Mouse (Mus musculus): ENCODE results near the gene Rps6ka3. TPM values are rescaled to one million over a fixed set of nuclear protein-coding genes. Genes with fewer than 3 reads are reported as not detected.

Gene Rps6ka3
- polyA plus RNA-seq, 1 experiment from 2014 or later: 7.6 TPM

DNA sequence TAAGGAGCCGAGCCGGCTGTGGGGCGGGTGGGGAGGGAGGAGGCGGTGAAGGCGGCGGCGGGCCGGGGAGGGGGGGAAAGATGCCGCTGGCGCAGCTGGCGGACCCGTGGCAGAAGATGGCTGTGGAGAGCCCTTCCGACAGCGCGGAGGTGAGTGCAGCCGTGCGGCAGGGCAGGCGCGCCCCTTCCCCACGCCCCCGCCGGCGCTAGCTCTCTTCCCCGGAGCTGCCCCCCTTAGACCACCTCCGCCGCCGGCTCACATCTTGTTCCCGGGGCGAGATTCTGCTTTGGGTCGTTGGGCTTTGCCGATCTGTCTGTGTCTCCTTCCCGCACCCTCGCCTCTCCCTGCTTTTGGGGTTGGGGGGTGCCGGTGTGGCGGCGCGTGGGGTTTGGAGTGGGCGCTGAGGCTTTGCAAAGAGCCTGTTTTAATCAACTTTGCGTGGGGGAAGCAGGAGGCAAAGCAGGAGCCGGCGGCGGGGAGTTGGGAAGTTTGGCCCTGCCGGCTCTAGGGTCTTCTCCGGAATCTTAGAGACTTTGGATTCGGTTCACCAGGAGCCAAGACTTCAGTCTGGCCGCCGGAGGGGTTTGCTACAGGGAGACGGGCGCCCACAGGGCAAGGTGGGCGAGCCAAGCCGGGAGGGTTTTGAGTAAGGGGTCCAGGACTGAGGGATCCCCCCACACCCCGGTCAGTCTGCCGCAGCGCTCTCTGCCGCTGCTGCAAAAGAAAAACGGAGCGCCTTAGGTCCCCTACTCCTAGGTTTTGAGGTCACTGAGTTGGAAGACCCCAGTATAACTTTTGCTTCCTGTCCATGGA, 46.1 kb downstream of the Rps6ka3 start:
- peak overlapping the region; percentile 59 for H3K4me2 ChIP-seq (ENCODE audit: low read length)
- DNase-seq (ENCODE audit: low spot score): peak; percentile 20
- peak overlapping the region; percentile 88 for H3K27ac ChIP-seq
- WGBS: 25% methylated on average over 29 of the region's 57 CpGs
- H3K27me3 ChIP-seq (ENCODE audit: insufficient read depth, low read length): no peaks in the 10 kb centered on the region
- peak overlapping the region; percentile 76 for H3K9ac ChIP-seq (ENCODE audit: low read depth, low read length)
- no peaks in the 10 kb centered on the region for H3K36me3 ChIP-seq (ENCODE audit: insufficient read depth, low read length)
- H3K9me3 ChIP-seq (replicated peaks; ENCODE audit: low read length): no peaks in the 10 kb centered on the region
- H3K4me1 ChIP-seq (replicated peaks; ENCODE audit: insufficient read depth, low read length): no peaks in the 10 kb centered on the region
- peak; percentile 8; the same call in 1 of the 2 replicates for ATAC-seq (replicated peaks; ENCODE audit: low FRiP score, low read depth)
- no peak for TF ChIP-seq CTCF (IDR thresholded peaks at IDR 0.05; ENCODE audit: low read depth)
- peak overlapping the region; percentile 64 for H3K4me3 ChIP-seq (replicated peaks; ENCODE audit: low read depth, low read length)

- H3K4me2 ChIP-seq (ENCODE audit: low read length): peak overlapping the region; percentile 59
- H3K4me1 ChIP-seq (replicated peaks; ENCODE audit: insufficient read depth, low read length): no peaks in the 10 kb centered on the region
- peak overlapping the region; percentile 76 for H3K9ac ChIP-seq (ENCODE audit: low read depth, low read length)
- H3K27ac ChIP-seq: peak overlapping the region; percentile 88
- TF ChIP-seq CTCF (IDR thresholded peaks at IDR 0.05; ENCODE audit: low read depth): no peak
- peak overlapping the region; percentile 64 for H3K4me3 ChIP-seq (replicated peaks; ENCODE audit: low read depth, low read length)
- 22% methylated on average over 20 of the region's 20 CpGs for WGBS
- ATAC-seq (replicated peaks; ENCODE audit: low FRiP score, low read depth): no peak
- H3K36me3 ChIP-seq (ENCODE audit: insufficient read depth, low read length): no peaks in the 10 kb centered on the region
- DNase-seq (ENCODE audit: low spot score): peak; percentile 61
- no peaks in the 10 kb centered on the region for H3K27me3 ChIP-seq (ENCODE audit: insufficient read depth, low read length)
- no peaks in the 10 kb centered on the region for H3K9me3 ChIP-seq (replicated peaks; ENCODE audit: low read length)
These were observed 46.9 kb downstream of the Rps6ka3 start for GRCm38 (mm10) chrX:159256921-159257421.

DNA sequence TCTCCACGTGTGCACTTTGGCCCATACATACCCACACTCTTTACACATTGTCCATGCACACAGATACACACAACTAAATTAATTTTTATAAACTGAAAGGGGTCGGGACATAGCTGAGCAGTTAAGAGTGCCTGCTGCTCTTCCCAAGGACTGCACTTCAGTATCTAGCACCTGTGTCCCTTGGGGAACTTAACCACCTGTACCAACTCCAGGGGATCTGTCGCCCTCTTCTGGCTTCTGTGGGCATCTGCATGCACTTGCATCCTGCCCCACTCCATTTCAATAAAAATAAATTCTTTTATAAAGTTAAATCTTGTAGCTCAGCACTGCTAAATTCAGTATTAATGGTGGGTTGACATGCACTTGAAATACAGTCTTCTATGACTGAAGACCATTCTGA, 54.6 kb downstream of the Rps6ka3 start:
- H3K27me3 ChIP-seq (ENCODE audit: insufficient read depth, low read length): no peaks in the 10 kb centered on the region
- H3K9ac ChIP-seq (ENCODE audit: low read depth, low read length): no peak overlapping the region
- no peak for ATAC-seq (replicated peaks; ENCODE audit: low FRiP score, low read depth)
- H3K36me3 ChIP-seq (ENCODE audit: insufficient read depth, low read length): no peaks in the 10 kb centered on the region
- no peaks in the 10 kb centered on the region for H3K4me1 ChIP-seq (replicated peaks; ENCODE audit: insufficient read depth, low read length)
- TF ChIP-seq CTCF (IDR thresholded peaks at IDR 0.05; ENCODE audit: low read depth): peak; percentile 57
- no peak overlapping the region for H3K27ac ChIP-seq
- peak; percentile 7 for DNase-seq (ENCODE audit: low spot score)
- WGBS: 50% methylated on average over 3 of the region's 3 CpGs
- H3K9me3 ChIP-seq (replicated peaks; ENCODE audit: low read length): no peaks in the 10 kb centered on the region
- H3K4me3 ChIP-seq (replicated peaks; ENCODE audit: low read depth, low read length): no peak overlapping the region
- no peak overlapping the region for H3K4me2 ChIP-seq (ENCODE audit: low read length)

GRCm38 (mm10) chrX:159269072-159269471, 59.0 kb downstream of the Rps6ka3 start:
- TF ChIP-seq CTCF (IDR thresholded peaks at IDR 0.05; ENCODE audit: low read depth): peak; percentile 72
- H3K4me2 ChIP-seq (ENCODE audit: low read length): no peak overlapping the region
- H3K4me1 ChIP-seq (replicated peaks; ENCODE audit: insufficient read depth, low read length): no peaks in the 10 kb centered on the region
- no peaks in the 10 kb centered on the region for H3K9me3 ChIP-seq (replicated peaks; ENCODE audit: low read length)
- no peak overlapping the region for H3K9ac ChIP-seq (ENCODE audit: low read depth, low read length)
- DNase-seq (ENCODE audit: low spot score) (peak; percentile 52), ATAC-seq (replicated peaks; ENCODE audit: low FRiP score, low read depth) (no peak)
- H3K36me3 ChIP-seq (ENCODE audit: insufficient read depth, low read length): no peaks in the 10 kb centered on the region
- H3K27ac ChIP-seq: no peak overlapping the region
- no peaks in the 10 kb centered on the region for H3K27me3 ChIP-seq (ENCODE audit: insufficient read depth, low read length)
- H3K4me3 ChIP-seq (replicated peaks; ENCODE audit: low read depth, low read length): no peak overlapping the region

DNA sequence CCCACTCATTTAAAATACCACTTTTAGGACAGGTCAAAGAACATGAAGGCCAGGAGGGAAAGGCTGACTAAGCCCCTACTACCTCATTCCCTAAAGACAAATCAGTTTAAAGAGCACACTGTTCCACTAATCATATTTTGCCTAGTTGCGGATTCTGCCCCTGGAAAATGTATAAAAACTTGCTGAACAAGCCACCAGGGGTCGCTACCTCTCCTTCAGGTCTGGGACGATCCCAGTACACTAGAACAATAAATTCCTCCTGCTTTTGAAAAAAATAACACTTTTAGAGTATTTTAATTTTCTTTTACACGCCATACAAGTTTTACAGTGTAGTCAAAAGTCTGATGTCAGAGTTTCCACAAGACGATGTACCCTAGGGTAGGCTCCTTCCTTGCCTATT, 76.7 kb downstream of the Rps6ka3 start:
- peak; percentile 45; the same call in 1 of the 2 replicates for TF ChIP-seq CTCF (IDR thresholded peaks at IDR 0.05; ENCODE audit: low read depth)
- no peak overlapping the region for H3K9ac ChIP-seq (ENCODE audit: low read depth, low read length)
- no peak for ATAC-seq (replicated peaks; ENCODE audit: low FRiP score, low read depth)

GRCm38 (mm10) chrX:159295879-159296278, 85.8 kb downstream of the Rps6ka3 start:
- WGBS: 91% methylated on average over 1 of the region's 1 CpGs
- DNase-seq (ENCODE audit: low spot score) (no peak), ATAC-seq (replicated peaks; ENCODE audit: low FRiP score, low read depth) (no peak)
- Histone ChIP-seq H3K9me3 (replicated peaks; ENCODE audit: low read length) (no peaks in the 10 kb centered on the region), H3K27me3 (ENCODE audit: insufficient read depth, low read length) (no peaks in the 10 kb centered on the region), H3K4me1 (replicated peaks; ENCODE audit: insufficient read depth, low read length) (no peaks in the 10 kb centered on the region), H3K4me2 (ENCODE audit: low read length) (no peak overlapping the region), H3K36me3 (ENCODE audit: insufficient read depth, low read length) (no peaks in the 10 kb centered on the region), H3K9ac (ENCODE audit: low read depth, low read length) (no peak overlapping the region), H3K27ac (no peak overlapping the region), H3K4me3 (replicated peaks; ENCODE audit: low read depth, low read length) (no peak overlapping the region)
- TF ChIP-seq CTCF (IDR thresholded peaks at IDR 0.05; ENCODE audit: low read depth): no peak

More for the DNA sequence above, 76.7 kb downstream of the Rps6ka3 start:
- H3K27me3 ChIP-seq (ENCODE audit: insufficient read depth, low read length): no peaks in the 10 kb centered on the region
- H3K4me1 ChIP-seq (replicated peaks; ENCODE audit: insufficient read depth, low read length): no peaks in the 10 kb centered on the region
- no peak overlapping the region for H3K4me2 ChIP-seq (ENCODE audit: low read length)
- H3K4me3 ChIP-seq (replicated peaks; ENCODE audit: low read depth, low read length): no peak overlapping the region
- DNase-seq (ENCODE audit: low spot score): no peak
- no peak overlapping the region for H3K27ac ChIP-seq
- no peaks in the 10 kb centered on the region for H3K36me3 ChIP-seq (ENCODE audit: insufficient read depth, low read length)
- WGBS: 70% methylated on average over 5 of the region's 5 CpGs
- H3K9me3 ChIP-seq (replicated peaks; ENCODE audit: low read length): no peaks in the 10 kb centered on the region

Data from kidney, postnatal 0 days (tissue).